Mouse (Mus musculus) cerebellum, adult 9-10 months (tissue): Measurements from ENCODE around the gene Olfr73.
"Not testable (repeated sequence)": the region's sequence is repeated elsewhere in the genome, so short reads cannot be mapped to it uniquely, and the experiment has no call there.

Experiments
- DNase-seq: peaks from one replicate; pipeline ENCODE4 v3.0.0; 2022

Gene Olfr73

GRCm38 (mm10) chr2:88037599-88037998, at the start of gene Olfr73:
Gene Olfr73, minus strand, starts transcription at chr2:88037699.
- DNase-seq: no peak

- DNase-seq: no peak
Measured at GRCm38 (mm10) chr2:88071730-88072129, 34.2 kb upstream of the Olfr73 start, which contains the start of gene Olfr1163. Gene Olfr1163, minus strand, starts transcription at chr2:88071830.

- no peak for DNase-seq
Measured at GRCm38 (mm10) chr2:88063587-88063986, 26.1 kb upstream of the Olfr73 start.

GRCm38 (mm10) chr2:88051029-88051428, 13.5 kb upstream of the Olfr73 start, which contains the start of gene Olfr1162:
Gene Olfr1162, minus strand, starts transcription at chr2:88051129.
- DNase-seq: no peak

GRCm38 (mm10) chr2:88022474-88022873, 15.0 kb downstream of the Olfr73 start, which contains the start of gene Olfr1161:
Gene Olfr1161, plus strand, starts transcription at chr2:88022774.
- DNase-seq: not testable (repeated sequence)

GRCm38 (mm10) chr2:88007515-88008318, 29.8 kb downstream of the Olfr73 start, which contains the start of gene Olfr1160:
Gene Olfr1160, minus strand, starts transcription at chr2:88008268.
- DNase-seq: no peak

- DNase-seq: no peak
Measured at GRCm38 (mm10) chr2:87989813-87990212, 47.7 kb downstream of the Olfr73 start, which contains the start of gene Olfr1158. Gene Olfr1158, plus strand, starts transcription at chr2:87990113.
